Mouse (Mus musculus) ES-E14 (cell line): ENCODE data around the gene Bcar3. TPM values are rescaled to one million over a fixed set of nuclear protein-coding genes. Genes with fewer than 3 reads are reported as not detected.

Source experiments
- DNase-seq: peaks from one replicate; pipeline ENCODE4 v3.0.0-alpha.2; 2013; ENCODE audit warnings: low read depth, low spot score
- H3K27ac ChIP-seq: 2 replicates; pipeline ENCODE4 v1.5.1; 2012; ENCODE audit warnings: low read depth, mild to moderate bottlenecking, low read length, moderate library complexity, mixed read lengths; ENCODE audit not compliant: poor library complexity, insufficient read depth, severe bottlenecking
- H3K36me3 ChIP-seq: 2 replicates; pipeline ENCODE4 v1.6.1; 2012; ENCODE audit warnings: mild to moderate bottlenecking, low read length, moderate library complexity, mixed read lengths; ENCODE audit not compliant: control insufficient read depth, poor library complexity, insufficient read depth, severe bottlenecking
- H3K4me1 ChIP-seq, 2 experiments: fragments of 150-350 bp in 1 of 2; sonication (generic) in 1 of 2; 2 replicates each; pipeline ENCODE4 v1.6.1; 2012; ENCODE audit warnings: low read length in 2 of 2, mild to moderate bottlenecking in 1 of 2, mixed read lengths in 1 of 2; ENCODE audit not compliant: control insufficient read depth in 2 of 2, insufficient read depth in 2 of 2, poor library complexity in 1 of 2
- H3K4me3 ChIP-seq, 2 experiments: fragments of 150-350 bp in 1 of 2; sonication (generic) in 1 of 2; 2 replicates each; pipeline ENCODE4 v1.5.1; 2012; ENCODE audit warnings: low read length in 2 of 2, low read depth in 1 of 2, mild to moderate bottlenecking in 1 of 2, mixed read lengths in 1 of 2; ENCODE audit not compliant: insufficient read depth in 1 of 2, poor library complexity in 1 of 2, severe bottlenecking in 1 of 2
- H3K9ac ChIP-seq: 2 replicates; pipeline ENCODE4 v1.6.1; 2012; ENCODE audit warnings: low read depth, mild to moderate bottlenecking, low read length, mixed read lengths; ENCODE audit not compliant: poor library complexity, insufficient read depth, severe bottlenecking
- H3K9me3 ChIP-seq: fragments of 150-350 bp; sonication (generic); 2 replicates; pipeline ENCODE4 v1.6.1; 2012; ENCODE audit warnings: low read depth, mild to moderate bottlenecking, low read length; ENCODE audit not compliant: control insufficient read depth, insufficient read depth
- CHD2 ChIP-seq: IDR thresholded peaks from 2 replicates; pipeline ENCODE4 v1.6.1; 2014; ENCODE audit warnings: mild to moderate bottlenecking, low read depth, low read length, inconsistent platforms
- HCFC1 ChIP-seq: IDR thresholded peaks from 2 replicates; pipeline ENCODE4 v1.6.1; 2012; ENCODE audit warnings: low read length, inconsistent platforms, borderline replicate concordance; ENCODE audit not compliant: insufficient read depth
- MAFK ChIP-seq: IDR thresholded peaks from 2 replicates; pipeline ENCODE4 v1.6.1; 2014; ENCODE audit warnings: mild to moderate bottlenecking, low read depth, low read length, inconsistent platforms; ENCODE audit not compliant: insufficient read depth
- ZC3H11A ChIP-seq: IDR thresholded peaks from 2 replicates; pipeline ENCODE4 v1.6.1; 2012; ENCODE audit warnings: low read depth, mild to moderate bottlenecking, inconsistent platforms, low read length, borderline replicate concordance
- ZNF384 ChIP-seq: IDR thresholded peaks from 2 replicates; pipeline ENCODE4 v1.6.1; 2012; ENCODE audit warnings: low read depth, low read length, inconsistent platforms
- in situ Hi-C, 2 experiments: fragments of 600-800 bp; cut with MboI; formaldehyde crosslinking; loops; one replicate each; pipeline ENCODE4 v1.15.1; 2025; ENCODE audit warnings: low sequenced_read_pairs in 2 of 2, inconsistent platforms in 1 of 2; ENCODE audit not compliant: unreplicated experiment in 2 of 2
- total RNA-seq: library from RNA; depleted of rRNA; stranded (reverse); fragments of 300-350 nt; gene quantifications from 2 replicates; pipeline ENCODE4 v1.2.3, GENCODE M21; 2012

The Bcar3 gene
- total RNA-seq, 1 experiment = 24.5 TPM

DNA sequence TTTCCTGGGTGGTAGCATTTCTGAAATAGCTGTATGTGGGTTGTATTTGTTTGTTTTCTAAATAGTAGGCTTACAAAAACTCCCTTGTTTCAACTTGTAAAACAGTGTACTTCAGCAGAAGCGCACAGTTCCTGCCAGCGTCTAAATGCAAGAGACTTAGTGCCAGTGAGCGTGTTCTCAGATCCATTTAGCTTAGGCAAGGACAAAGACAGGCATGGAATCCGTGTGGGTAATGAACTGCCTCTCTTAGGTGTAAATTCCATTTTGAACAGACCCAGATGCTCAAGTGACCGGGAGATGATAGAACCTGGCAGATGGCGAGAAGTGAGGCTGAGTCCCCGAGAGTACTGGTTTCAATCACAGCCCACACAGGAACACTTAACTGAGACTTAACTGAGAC lies 65.5 kb downstream of the Bcar3 start:
- Histone ChIP-seq H3K4me3 (no peak overlapping the region), H3K27ac (no peak overlapping the region), H3K36me3 (no peaks in the 10 kb centered on the region), H3K4me1 (peaks cover 0 to 10% of the 10 kb centered on the region in 2 experiments; a peak in 3 of 4 replicates), H3K9me3 (no peaks in the 10 kb centered on the region), H3K9ac (no peak overlapping the region)
- in situ Hi-C loops = no loop called here
- no peak for DNase-seq
- TF ChIP-seq CHD2 (no peak), HCFC1 (no peak), MAFK (no peak), ZC3H11A (no peak), ZNF384 (no peak)

DNA sequence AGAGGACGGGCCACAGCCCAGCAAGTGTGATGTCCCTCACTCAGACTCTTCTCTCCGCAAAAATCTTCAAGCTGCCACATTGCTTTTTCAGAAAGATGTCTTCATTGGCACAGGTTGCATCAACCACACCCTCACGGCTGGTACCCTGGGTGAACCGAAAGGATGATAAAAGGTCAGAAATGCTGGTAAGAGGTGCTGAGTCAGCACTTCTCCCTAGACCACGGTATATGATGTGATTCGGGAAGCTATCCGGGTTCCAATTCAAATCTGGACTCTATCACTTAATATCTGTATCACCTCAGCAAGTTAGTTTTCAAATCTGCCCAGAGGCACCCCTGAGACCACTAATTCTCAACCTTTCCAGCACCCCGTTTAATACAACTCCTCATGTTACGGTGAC lies 66.0 kb downstream of the Bcar3 start:
- Histone ChIP-seq H3K9ac (no peak overlapping the region), H3K4me1 (peaks cover 0 to 10% of the 10 kb centered on the region in 2 experiments; a peak in 3 of 4 replicates), H3K27ac (no peak overlapping the region), H3K9me3 (no peaks in the 10 kb centered on the region), H3K36me3 (no peaks in the 10 kb centered on the region), H3K4me3 (no peak overlapping the region)
- in situ Hi-C loops = no loop called here
- TF ChIP-seq ZC3H11A = no peak
- peak; percentile 98 for TF ChIP-seq MAFK
- DNase-seq = no peak

- Histone ChIP-seq H3K27ac (no peak overlapping the region), H3K4me1 (peaks cover 0 to 10% of the 10 kb centered on the region in 2 experiments; a peak in 3 of 4 replicates), H3K9me3 (no peaks in the 10 kb centered on the region), H3K36me3 (no peaks in the 10 kb centered on the region), H3K4me3 (no peak overlapping the region), H3K9ac (no peak overlapping the region)
- in situ Hi-C loops = no loop called here
- TF ChIP-seq ZNF384 (no peak), HCFC1 (no peak), ZC3H11A (no peak), MAFK (no peak), CHD2 (no peak)
- no peak for DNase-seq
Measured at GRCm38 (mm10) chr3:122360721-122361138, 66.8 kb downstream of the Bcar3 start.

- in situ Hi-C loops = no loop called here
- no peak for TF ChIP-seq HCFC1
- no peak for TF ChIP-seq MAFK
- no peak for TF ChIP-seq ZC3H11A
- TF ChIP-seq CHD2 = no peak
- TF ChIP-seq ZNF384 = no peak
- Histone ChIP-seq H3K4me3 (no peak overlapping the region), H3K36me3 (no peaks in the 10 kb centered on the region), H3K4me1 (peaks cover 0 to 10% of the 10 kb centered on the region in 2 experiments; a peak in 3 of 4 replicates), H3K9me3 (no peaks in the 10 kb centered on the region), H3K9ac (no peak overlapping the region), H3K27ac (no peak overlapping the region)
- no peak for DNase-seq
Measured at GRCm38 (mm10) chr3:122362719-122363118, 68.8 kb downstream of the Bcar3 start.

GRCm38 (mm10) chr3:122364565-122364964 lies 70.6 kb downstream of the Bcar3 start:
- no peak overlapping the region for H3K4me3 ChIP-seq
- DNase-seq = no peak
- H3K9ac ChIP-seq = no peak overlapping the region
- peaks cover 0 to 10% of the 10 kb centered on the region in 2 experiments; a peak in 3 of 4 replicates for H3K4me1 ChIP-seq
- no peak overlapping the region for H3K27ac ChIP-seq
- H3K9me3 ChIP-seq = no peaks in the 10 kb centered on the region
- in situ Hi-C loops = no loop called here
- H3K36me3 ChIP-seq = no peaks in the 10 kb centered on the region
- no peak for TF ChIP-seq ZNF384
- no peak for TF ChIP-seq HCFC1
- no peak for TF ChIP-seq MAFK
- no peak for TF ChIP-seq CHD2
- TF ChIP-seq ZC3H11A = no peak
